Mouse (Mus musculus) liver, embryonic 13.5 days (tissue): ENCODE results near the gene Sh3bp2. TPM values are rescaled to one million over a fixed set of nuclear protein-coding genes. Genes with fewer than 3 reads are reported as not detected.

Experiments used
- ATAC-seq: fragments of 200-750 bp; cut with Nextera tagmentation; 2 replicates; pipeline ENCODE4 v1.8.0; 2017; ENCODE audit warnings: low read depth, mild to moderate bottlenecking, moderate number of reproducible peaks, moderate library complexity
- DNase-seq: peaks from one replicate; pipeline ENCODE4 v3.0.0; 2022
- H3K27ac ChIP-seq: fragments of 300-500 bp; sonication (generic); 2 replicates; pipeline ENCODE4 v1.5.1; 2015; ENCODE audit warnings: moderate library complexity, mild to moderate bottlenecking, inconsistent platforms
- H3K27me3 ChIP-seq: fragments of 300-500 bp; sonication (generic); 2 replicates; pipeline ENCODE4 v1.6.1; 2015; ENCODE audit warnings: mild to moderate bottlenecking, inconsistent platforms
- H3K36me3 ChIP-seq: fragments of 300-500 bp; sonication (generic); 2 replicates; pipeline ENCODE4 v1.6.1; 2015; ENCODE audit warnings: mild to moderate bottlenecking, inconsistent platforms
- H3K4me1 ChIP-seq: fragments of 300-500 bp; sonication (generic); replicated peaks from 2 replicates; pipeline ENCODE4 v1.6.1; 2015; ENCODE audit warnings: inconsistent platforms
- H3K4me2 ChIP-seq: fragments of 300-500 bp; sonication (generic); 2 replicates; pipeline ENCODE4 v1.6.1; 2015; ENCODE audit warnings: inconsistent platforms, mild to moderate bottlenecking, moderate library complexity
- H3K4me3 ChIP-seq: fragments of 300-500 bp; sonication (generic); replicated peaks from 2 replicates; pipeline ENCODE4 v1.5.1; 2015; ENCODE audit warnings: mild to moderate bottlenecking, inconsistent platforms
- H3K9ac ChIP-seq: fragments of 300-500 bp; sonication (generic); 2 replicates; pipeline ENCODE4 v1.6.1; 2015; ENCODE audit warnings: mild to moderate bottlenecking, inconsistent platforms
- H3K9me3 ChIP-seq: fragments of 300-500 bp; sonication (generic); replicated peaks from 2 replicates; pipeline ENCODE4 v1.6.1; 2016; ENCODE audit warnings: inconsistent platforms
- WGBS: fragments of 180-500 bp; shearing (Covaris S2); methylation state at CpG from one replicate; pipeline ENCODE4 v1.1.7; 2015; ENCODE audit not compliant: insufficient replicate concordance; 5-methylcytosine and 5-hydroxymethylcytosine counted together
- polyA plus RNA-seq: library from polyadenylated mRNA; unstranded; fragments of >200 nt; fragmentation: Nextera tagmentation; extraction: Ambion mirVana; gene quantifications from 2 replicates; pipeline ENCODE4 v1.2.1, GENCODE M21; 2015

Sh3bp2 gene
- polyA plus RNA-seq, 1 experiment from 2014 or later, result 2.4 TPM

DNA sequence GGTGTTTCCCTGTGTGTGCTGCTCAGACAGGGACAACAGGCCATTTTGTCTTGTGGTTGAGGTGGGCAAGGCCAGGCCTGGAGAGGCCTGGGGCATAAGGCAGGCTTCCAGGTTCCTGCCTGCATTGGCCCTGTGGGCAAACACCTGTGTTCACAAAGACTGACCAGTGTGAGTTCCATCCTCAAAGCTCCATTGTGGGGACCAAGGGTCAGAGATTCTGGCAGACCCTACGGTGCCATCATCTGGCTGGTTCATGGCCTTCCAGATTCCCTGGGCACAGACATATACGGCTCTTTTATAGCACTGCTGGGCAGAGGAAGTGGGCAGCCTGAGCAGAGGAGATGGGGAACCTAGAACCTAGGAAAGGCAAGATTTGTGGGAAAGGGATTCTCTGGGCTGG lies 1.7 kb downstream of the Sh3bp2 start:
- Histone ChIP-seq H3K4me3 (peak overlapping the region; percentile 75; the same call in 1 of the 2 replicates), H3K27ac (no peak overlapping the region), H3K4me1 (peaks cover 62% of the 10 kb centered on the region), H3K4me2 (peak overlapping the region; percentile 84), H3K36me3 (no peaks in the 10 kb centered on the region), H3K27me3 (peaks cover 10% of the 10 kb centered on the region; the same call in 1 of the 2 replicates), H3K9me3 (no peaks in the 10 kb centered on the region), H3K9ac (0 out of 2 replicates have a peak overlapping the region, but pooled peaks have one; percentile 76)
- WGBS, result 80% methylated on average over 2 of the region's 2 CpGs
- ATAC-seq, result no peak
- no peak for DNase-seq

DNA sequence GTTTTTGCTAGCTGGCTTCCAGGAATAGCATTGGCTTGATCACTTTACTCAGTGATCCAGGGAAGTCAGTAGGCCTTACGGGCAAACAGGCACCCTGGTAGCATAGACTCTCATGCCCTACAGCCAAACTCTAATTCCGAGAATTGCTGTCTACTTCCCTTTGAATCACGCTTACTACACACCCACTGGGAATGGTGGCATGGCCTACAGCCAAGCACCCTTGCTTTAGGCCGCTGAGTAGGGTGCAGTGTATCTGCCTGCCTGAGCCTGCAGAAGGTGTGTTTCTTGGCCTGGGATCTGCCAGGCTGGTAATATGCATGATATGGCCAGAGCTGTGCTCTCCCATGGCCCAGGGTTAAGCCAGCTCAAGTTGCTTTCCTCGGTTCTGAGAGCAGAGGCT lies 3.1 kb downstream of the Sh3bp2 start:
- H3K36me3 ChIP-seq, result no peaks in the 10 kb centered on the region
- H3K4me2 ChIP-seq, result no peak overlapping the region
- H3K9me3 ChIP-seq, result no peaks in the 10 kb centered on the region
- peaks cover 73% of the 10 kb centered on the region for H3K4me1 ChIP-seq
- WGBS, result 71% methylated on average over 5 of the region's 5 CpGs
- ATAC-seq, result no peak
- H3K9ac ChIP-seq, result no peak overlapping the region
- H3K27me3 ChIP-seq, result peaks cover 10% of the 10 kb centered on the region; the same call in 1 of the 2 replicates
- H3K27ac ChIP-seq, result 0 out of 2 replicates have a peak overlapping the region, but pooled peaks have one; percentile 11
- DNase-seq, result no peak
- H3K4me3 ChIP-seq, result no peak overlapping the region

DNA sequence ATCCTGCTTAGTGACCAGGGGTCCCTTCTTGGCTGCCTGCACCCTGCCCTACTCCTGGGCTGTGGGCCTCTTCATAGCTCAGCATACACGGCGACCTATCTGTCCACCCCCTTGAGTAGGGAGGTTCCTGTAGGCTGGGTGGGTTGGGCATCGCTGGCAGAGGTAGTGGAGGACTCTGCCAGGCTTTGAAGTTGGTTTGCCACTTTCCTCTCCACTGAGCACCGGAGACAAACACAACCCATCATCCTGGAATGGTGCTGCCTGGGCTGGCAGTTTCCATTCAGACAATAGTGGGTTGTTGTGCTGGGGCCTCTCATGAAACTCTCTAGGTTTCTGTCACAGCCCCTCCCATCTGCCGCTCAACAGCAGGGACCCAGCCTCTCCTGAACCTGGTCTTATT lies 4.5 kb downstream of the Sh3bp2 start:
- DNase-seq (no peak), ATAC-seq (no peak)
- H3K4me1 ChIP-seq, result peaks cover 73% of the 10 kb centered on the region
- WGBS, result 69% methylated on average over 5 of the region's 5 CpGs
- peaks cover 5% of the 10 kb centered on the region; the same call in 1 of the 2 replicates for H3K27me3 ChIP-seq
- H3K36me3 ChIP-seq, result no peaks in the 10 kb centered on the region
- H3K4me3 ChIP-seq, result no peak overlapping the region
- no peak overlapping the region for H3K9ac ChIP-seq
- no peak overlapping the region for H3K4me2 ChIP-seq
- no peaks in the 10 kb centered on the region for H3K9me3 ChIP-seq
- no peak overlapping the region for H3K27ac ChIP-seq

DNA sequence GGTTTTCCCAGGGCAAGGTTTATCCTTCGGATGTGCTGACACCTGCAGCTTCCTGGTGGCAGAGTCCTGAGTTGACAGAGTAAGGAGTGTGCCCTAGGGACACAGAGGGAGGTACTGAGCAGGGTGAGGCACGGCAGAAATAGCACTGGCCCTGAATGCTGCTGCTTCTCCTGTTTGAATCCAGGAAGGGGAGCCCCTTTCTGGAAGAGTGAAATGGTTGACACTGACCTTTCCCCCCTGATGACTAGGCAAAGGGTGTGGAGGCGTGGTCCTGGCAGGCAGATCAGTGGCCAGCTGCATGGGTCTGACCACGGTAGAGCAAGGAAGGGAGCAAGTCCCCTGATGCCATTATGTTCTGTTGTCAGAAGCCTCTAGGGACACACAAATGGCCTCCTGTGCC lies 5.0 kb downstream of the Sh3bp2 start:
- Histone ChIP-seq H3K4me2 (0 out of 2 replicates have a peak overlapping the region, but pooled peaks have one; percentile 1), H3K27me3 (peaks cover 5% of the 10 kb centered on the region; the same call in 1 of the 2 replicates), H3K4me1 (peaks cover 73% of the 10 kb centered on the region), H3K4me3 (no peak overlapping the region), H3K27ac (peak overlapping the region; percentile 34; the same call in 1 of the 2 replicates), H3K9ac (no peak overlapping the region), H3K9me3 (no peaks in the 10 kb centered on the region), H3K36me3 (no peaks in the 10 kb centered on the region)
- ATAC-seq (no peak), DNase-seq (no peak)
- 40% methylated on average over 4 of the region's 4 CpGs for WGBS

DNA sequence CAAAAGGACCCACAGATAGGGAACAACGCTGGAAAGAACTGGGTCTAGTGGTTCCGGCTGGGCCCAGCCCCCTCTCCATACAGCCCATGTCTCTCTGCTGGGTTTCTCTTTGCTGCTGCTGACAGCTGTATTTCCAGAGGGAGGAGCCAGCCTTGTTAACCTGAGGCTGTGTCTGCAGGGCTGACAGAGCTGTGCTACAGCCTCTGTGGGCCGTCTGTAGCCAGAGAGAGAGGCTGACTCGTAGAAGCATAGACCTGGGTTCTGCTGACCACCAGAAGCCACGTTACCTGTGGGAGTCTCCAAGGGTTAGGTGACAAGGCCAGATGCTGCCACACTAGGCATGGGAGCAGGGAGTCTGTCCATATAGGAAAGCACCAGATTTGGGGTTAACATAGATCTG lies 7.4 kb downstream of the Sh3bp2 start:
- H3K27me3 ChIP-seq, result no peaks in the 10 kb centered on the region
- H3K4me1 ChIP-seq, result peaks cover 53% of the 10 kb centered on the region
- H3K36me3 ChIP-seq, result no peaks in the 10 kb centered on the region
- H3K9me3 ChIP-seq, result no peaks in the 10 kb centered on the region
- H3K4me2 ChIP-seq, result no peak overlapping the region
- ATAC-seq (no peak), DNase-seq (no peak)
- 70% methylated on average over 5 of the region's 5 CpGs for WGBS
- no peak overlapping the region for H3K9ac ChIP-seq
- no peak overlapping the region for H3K27ac ChIP-seq
- H3K4me3 ChIP-seq, result no peak overlapping the region

DNA sequence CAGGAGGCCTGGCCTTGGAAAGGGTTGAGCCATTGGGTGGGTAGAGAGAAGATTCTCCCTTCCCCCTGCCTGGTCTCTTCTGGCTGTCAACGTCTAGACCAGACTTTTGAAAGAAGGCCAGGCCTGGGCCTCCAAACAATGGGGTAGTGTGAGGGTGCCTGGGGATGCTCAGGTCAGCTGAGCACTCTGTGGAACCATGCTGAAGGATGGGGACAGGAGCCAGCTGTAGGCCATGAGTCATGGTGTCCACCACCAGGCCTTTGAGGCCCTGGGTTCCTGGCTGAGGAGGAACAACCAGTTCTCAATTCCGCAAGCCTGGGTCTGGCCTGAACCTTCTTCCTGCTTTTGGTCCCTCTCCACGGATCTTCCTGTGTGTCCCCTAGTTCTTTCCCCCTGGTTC lies 8.2 kb downstream of the Sh3bp2 start:
- no peak for ATAC-seq
- peaks cover 54% of the 10 kb centered on the region for H3K4me1 ChIP-seq
- H3K9me3 ChIP-seq, result no peaks in the 10 kb centered on the region
- 52% methylated on average over 3 of the region's 3 CpGs for WGBS
- no peak overlapping the region for H3K9ac ChIP-seq
- H3K27me3 ChIP-seq, result no peaks in the 10 kb centered on the region
- no peak overlapping the region for H3K4me3 ChIP-seq
- no peaks in the 10 kb centered on the region for H3K36me3 ChIP-seq
- DNase-seq, result no peak
- no peak overlapping the region for H3K4me2 ChIP-seq
- H3K27ac ChIP-seq, result peak overlapping the region; percentile 47; the same call in 1 of the 2 replicates

DNA sequence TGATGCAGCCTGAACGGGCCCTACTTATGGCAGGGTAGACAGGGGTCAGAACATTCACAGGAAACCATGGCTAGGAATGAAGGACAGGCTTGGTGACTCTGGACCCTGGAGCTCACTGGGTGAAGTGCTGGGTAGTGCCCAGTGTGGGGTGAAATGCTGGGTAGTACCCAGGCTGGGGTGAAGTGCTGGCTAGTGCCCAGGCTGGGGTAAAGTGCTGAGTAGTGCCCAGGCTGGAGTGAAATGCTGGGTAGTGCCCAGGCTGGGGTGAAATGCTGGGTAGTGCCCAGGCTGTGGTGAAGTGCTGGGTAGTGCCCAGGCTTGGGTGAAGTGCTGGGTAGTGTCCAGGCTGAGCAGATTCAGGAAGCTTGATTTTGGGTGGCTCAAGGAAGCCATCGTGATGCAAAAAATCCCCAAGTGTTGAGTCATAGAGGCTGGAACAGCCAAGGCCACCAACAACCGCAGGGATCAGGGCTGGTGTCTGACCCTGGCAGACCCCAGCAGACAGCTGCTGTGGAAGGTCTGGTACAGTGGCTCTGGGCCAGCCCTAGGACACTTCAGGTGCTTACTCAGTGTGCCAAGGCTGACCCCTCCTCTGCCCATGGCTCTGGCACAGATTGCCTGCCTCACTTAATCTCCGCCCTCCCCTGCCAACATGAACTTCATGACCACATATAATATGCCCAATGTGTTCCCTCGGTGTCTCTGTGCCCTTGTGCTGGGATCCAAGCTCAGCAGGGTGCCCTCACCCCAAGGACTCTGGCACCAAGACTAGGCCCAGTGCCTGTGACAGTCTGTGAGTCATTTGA lies 9.3 kb downstream of the Sh3bp2 start:
- H3K4me3 ChIP-seq, result no peak overlapping the region
- H3K9me3 ChIP-seq, result no peaks in the 10 kb centered on the region
- WGBS, result 66% methylated on average over 5 of the region's 5 CpGs
- no peak overlapping the region for H3K4me2 ChIP-seq
- no peak for DNase-seq
- no peak for ATAC-seq
- H3K9ac ChIP-seq, result no peak overlapping the region
- H3K27me3 ChIP-seq, result no peaks in the 10 kb centered on the region
- no peaks in the 10 kb centered on the region for H3K36me3 ChIP-seq
- no peak overlapping the region for H3K27ac ChIP-seq
- H3K4me1 ChIP-seq, result peaks cover 54% of the 10 kb centered on the region

DNA sequence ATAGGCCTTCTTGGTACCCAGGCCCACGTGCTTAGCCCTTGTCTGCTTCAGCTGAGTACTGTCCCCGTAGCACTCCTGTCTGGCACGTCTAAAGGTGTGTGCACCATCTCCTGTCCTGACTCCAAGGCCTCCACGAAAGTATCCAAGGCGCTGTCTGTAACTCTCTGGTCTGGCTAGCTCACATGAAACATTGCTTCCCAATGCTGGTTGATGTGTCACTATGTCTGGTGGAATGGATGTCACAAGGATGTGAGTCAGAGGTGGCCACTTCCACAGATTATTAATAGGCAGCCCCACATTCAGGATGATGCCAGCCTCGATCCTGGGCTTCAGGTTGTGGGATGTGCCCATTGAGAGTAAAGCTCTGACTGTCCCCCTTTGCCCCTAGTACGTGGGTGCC lies 10.2 kb downstream of the Sh3bp2 start:
- H3K4me2 ChIP-seq, result no peak overlapping the region
- H3K4me1 ChIP-seq, result peaks cover 45% of the 10 kb centered on the region
- H3K36me3 ChIP-seq, result no peaks in the 10 kb centered on the region
- DNase-seq (no peak), ATAC-seq (no peak)
- no peaks in the 10 kb centered on the region for H3K9me3 ChIP-seq
- no peaks in the 10 kb centered on the region for H3K27me3 ChIP-seq
- H3K9ac ChIP-seq, result no peak overlapping the region
- no peak overlapping the region for H3K4me3 ChIP-seq
- 69% methylated on average over 7 of the region's 7 CpGs for WGBS
- H3K27ac ChIP-seq, result no peak overlapping the region

DNA sequence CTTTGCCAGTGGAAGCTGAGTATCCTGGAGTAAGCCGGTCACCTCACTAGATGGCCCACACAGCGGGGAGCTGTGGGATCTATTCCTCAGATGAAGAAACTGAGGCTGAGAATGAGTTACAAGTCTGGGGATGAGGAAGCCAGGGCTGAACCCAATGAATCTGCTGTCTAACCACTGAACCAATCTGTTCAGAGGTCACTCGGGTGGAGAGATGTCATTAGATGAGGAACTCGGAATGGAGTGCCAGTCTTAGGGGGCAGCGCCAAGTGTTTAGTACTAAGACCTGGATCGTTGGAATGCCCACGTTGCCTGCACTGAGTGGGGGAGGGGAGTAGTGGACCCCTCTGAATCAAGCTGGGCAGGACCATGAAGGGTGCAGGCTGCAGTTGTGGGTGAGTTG lies 12.4 kb downstream of the Sh3bp2 start:
- DNase-seq (no peak), ATAC-seq (no peak)
- WGBS, result 47% methylated on average over 7 of the region's 7 CpGs
- H3K4me2 ChIP-seq, result no peak overlapping the region
- no peaks in the 10 kb centered on the region for H3K9me3 ChIP-seq
- no peak overlapping the region for H3K9ac ChIP-seq
- H3K27me3 ChIP-seq, result no peaks in the 10 kb centered on the region
- peaks cover 27% of the 10 kb centered on the region for H3K4me1 ChIP-seq
- no peaks in the 10 kb centered on the region for H3K36me3 ChIP-seq
- 0 out of 2 replicates have a peak overlapping the region, but pooled peaks have one; percentile 6 for H3K27ac ChIP-seq
- H3K4me3 ChIP-seq, result no peak overlapping the region

DNA sequence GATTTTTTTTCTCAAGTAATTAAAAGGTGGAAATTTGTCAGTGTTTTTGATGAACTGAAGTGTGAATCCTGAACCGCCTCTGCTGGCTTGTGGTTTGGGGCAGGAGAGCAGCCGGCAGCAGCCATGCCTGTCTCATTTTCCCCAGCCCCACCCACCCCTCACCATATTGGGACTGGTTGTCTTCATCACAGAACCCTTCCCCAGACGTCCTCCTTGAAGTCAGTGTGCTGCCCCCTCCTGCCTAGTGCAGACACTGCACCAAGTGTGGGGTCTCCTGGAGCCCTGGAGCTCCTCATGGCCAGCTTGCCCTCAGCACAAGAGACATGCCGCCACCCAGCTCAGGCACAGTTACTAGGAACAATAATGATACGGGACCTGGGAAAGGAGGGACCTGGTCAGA lies 12.9 kb downstream of the Sh3bp2 start:
- DNase-seq (peak; percentile 26), ATAC-seq (no peak)
- no peaks in the 10 kb centered on the region for H3K9me3 ChIP-seq
- H3K9ac ChIP-seq, result no peak overlapping the region
- whole genome bisulfite sequencing, result 21% methylated on average over 5 of the region's 5 CpGs
- no peak overlapping the region for H3K4me3 ChIP-seq
- H3K4me2 ChIP-seq, result no peak overlapping the region
- peaks cover 26% of the 10 kb centered on the region for H3K4me1 ChIP-seq
- no peak overlapping the region for H3K27ac ChIP-seq
- H3K36me3 ChIP-seq, result no peaks in the 10 kb centered on the region
- no peaks in the 10 kb centered on the region for H3K27me3 ChIP-seq

DNA sequence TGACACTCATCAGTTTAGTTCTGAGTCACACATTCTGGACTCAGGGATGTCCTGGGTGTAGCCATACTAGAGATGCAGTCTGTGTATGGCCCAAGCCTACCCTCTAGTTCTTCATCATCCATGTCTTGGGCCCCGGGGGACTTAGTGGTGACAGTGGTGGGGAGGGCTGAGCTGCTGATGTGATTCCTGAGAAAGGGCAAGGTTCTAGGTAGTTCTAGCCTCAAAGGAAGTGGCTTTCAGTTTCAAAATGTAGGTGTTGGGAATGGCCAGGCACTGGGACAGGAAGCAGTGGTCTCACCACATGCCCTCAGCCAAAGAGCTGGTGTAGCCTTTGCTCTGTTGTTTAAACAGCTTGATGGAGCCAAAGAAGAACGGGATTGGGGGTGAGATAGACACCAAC lies 13.5 kb downstream of the Sh3bp2 start:
- Histone ChIP-seq H3K4me3 (no peak overlapping the region), H3K36me3 (no peaks in the 10 kb centered on the region), H3K4me2 (no peak overlapping the region), H3K9me3 (no peaks in the 10 kb centered on the region), H3K4me1 (peaks cover 23% of the 10 kb centered on the region), H3K9ac (no peak overlapping the region), H3K27ac (no peak overlapping the region), H3K27me3 (no peaks in the 10 kb centered on the region)
- no peak for DNase-seq
- 57% methylated on average over 2 of the region's 2 CpGs for WGBS
- no peak for ATAC-seq

DNA sequence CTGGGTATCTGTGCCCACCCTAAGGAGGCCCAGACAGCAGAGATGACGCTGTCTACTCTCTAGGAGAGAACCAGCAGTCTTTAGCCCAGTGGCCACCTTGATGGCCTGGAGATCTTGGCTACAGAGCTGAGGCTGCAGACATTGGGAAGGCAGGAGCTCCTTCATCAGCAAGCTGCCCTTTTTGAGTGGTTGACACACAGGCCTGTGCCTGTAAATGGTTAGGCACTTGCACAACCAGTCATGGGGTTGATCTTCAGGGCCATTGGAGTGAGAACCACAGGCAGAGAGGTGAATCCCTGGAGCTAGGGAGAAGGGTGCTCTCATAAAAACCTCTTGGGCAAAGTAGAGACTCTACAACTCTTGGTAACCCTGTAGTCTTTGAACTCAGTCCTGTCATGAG lies 16.5 kb downstream of the Sh3bp2 start:
- WGBS, result 54% methylated on average over 1 of the region's 1 CpGs
- Histone ChIP-seq H3K4me1 (peaks cover 20% of the 10 kb centered on the region; the same call in 1 of the 2 replicates), H3K4me2 (no peak overlapping the region), H3K9me3 (no peaks in the 10 kb centered on the region), H3K27me3 (no peaks in the 10 kb centered on the region), H3K4me3 (no peak overlapping the region), H3K27ac (no peak overlapping the region), H3K9ac (no peak overlapping the region), H3K36me3 (no peaks in the 10 kb centered on the region)
- DNase-seq (no peak), ATAC-seq (no peak)
